Mouse (Mus musculus) lung, embryonic 14.5 days (tissue): ENCODE data around the gene C2cd3. TPM values are rescaled to one million over a fixed set of nuclear protein-coding genes. Genes with fewer than 3 reads are reported as not detected.
A peak's percentile ranks its signal among the peaks of the same experiment; 100 is the strongest.

Source experiments
- ATAC-seq: fragments of 200-750 bp; cut with Nextera tagmentation; 2 replicates; pipeline ENCODE4 v1.8.0; 2017; ENCODE audit warnings: mild to moderate bottlenecking, moderate TSS enrichment, moderate library complexity; ENCODE audit not compliant: insufficient read depth
- DNase-seq: peaks from one replicate; pipeline ENCODE4 v3.0.0-alpha.2; 2015
- H3K27ac ChIP-seq: fragments of 300-500 bp; sonication (generic); 2 replicates; pipeline ENCODE4 v1.5.1; 2014; ENCODE audit warnings: low read depth, mild to moderate bottlenecking, moderate library complexity
- H3K27me3 ChIP-seq: fragments of 300-500 bp; sonication (generic); 2 replicates; pipeline ENCODE4 v1.6.1; 2014; ENCODE audit warnings: low read length, control low read depth; ENCODE audit not compliant: insufficient read depth
- H3K36me3 ChIP-seq: fragments of 300-500 bp; sonication (generic); 2 replicates; pipeline ENCODE4 v1.6.1; 2014; ENCODE audit warnings: control low read depth; ENCODE audit not compliant: insufficient read depth
- H3K4me1 ChIP-seq: fragments of 300-500 bp; sonication (generic); 2 replicates; pipeline ENCODE4 v1.6.1; 2014; ENCODE audit warnings: antibody characterized with exemption, control low read depth; ENCODE audit not compliant: insufficient read depth
- H3K4me2 ChIP-seq: fragments of 300-500 bp; sonication (generic); 2 replicates; pipeline ENCODE4 v1.6.1; 2014; ENCODE audit warnings: mild to moderate bottlenecking
- H3K4me3 ChIP-seq: fragments of 300-500 bp; sonication (generic); 2 replicates; pipeline ENCODE4 v1.5.1; 2014; ENCODE audit warnings: low read depth, low read length
- H3K9ac ChIP-seq: fragments of 300-500 bp; sonication (generic); 2 replicates; pipeline ENCODE4 v1.6.1; 2014
- H3K9me3 ChIP-seq: fragments of 300-500 bp; sonication (generic); 2 replicates; pipeline ENCODE4 v1.6.1; 2016; ENCODE audit warnings: low read depth, low read length, control low read depth
- CTCF ChIP-seq: IDR thresholded peaks from 2 replicates; pipeline ENCODE4 v1.5.1; 2016; ENCODE audit warnings: antibody characterized with exemption, low read depth
- WGBS: fragments of 180-500 bp; shearing (Covaris S2); extraction: QIAGEN DNeasy Blood & Tissue Kit; methylation state at CpG from one replicate; pipeline ENCODE4 v1.1.7; 2014; 5-methylcytosine and 5-hydroxymethylcytosine counted together
- polyA plus RNA-seq: library from polyadenylated mRNA; unstranded; fragments of >200 nt; fragmentation: Nextera tagmentation; extraction: Ambion mirVana; gene quantifications from 2 replicates; pipeline ENCODE4 v1.2.1, GENCODE M21; 2014

C2cd3 gene
- polyA plus RNA-seq, 1 experiment from 2014 or later, result 29.6 TPM

GRCm38 (mm10) chr7:100354984-100355383 lies 17.0 kb upstream of the C2cd3 start:
- Histone ChIP-seq H3K27ac (no peak overlapping the region), H3K36me3 (peaks cover 12% of the 10 kb centered on the region; the same call in 1 of the 2 replicates), H3K27me3 (no peaks in the 10 kb centered on the region), H3K4me3 (no peak overlapping the region), H3K9me3 (no peaks in the 10 kb centered on the region), H3K9ac (no peak overlapping the region), H3K4me1 (no peaks in the 10 kb centered on the region), H3K4me2 (no peak overlapping the region)
- no peak for TF ChIP-seq CTCF
- DNase-seq, result no peak
- WGBS, result 80% methylated on average over 4 of the region's 4 CpGs
- ATAC-seq, result no peak

DNA sequence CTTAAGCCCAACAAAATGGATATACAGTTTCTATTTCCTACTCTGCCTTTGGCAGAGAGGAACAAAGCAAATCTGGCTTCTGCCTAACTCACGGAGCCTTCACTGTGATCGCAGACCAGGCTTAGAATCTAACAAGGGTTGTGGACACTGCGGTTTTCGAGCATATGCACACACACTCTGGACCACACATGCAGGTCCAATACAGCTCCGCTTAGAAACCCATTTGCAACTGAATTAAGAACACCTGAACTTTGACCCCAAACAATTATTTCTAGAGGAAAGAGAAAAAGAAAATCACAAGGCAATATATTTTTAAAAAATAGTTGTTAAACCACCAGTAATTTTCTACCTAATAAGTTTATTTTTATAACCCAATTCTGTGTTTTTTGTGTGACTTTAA lies 15.7 kb upstream of the C2cd3 start:
- H3K4me2 ChIP-seq, result no peak overlapping the region
- no peak overlapping the region for H3K9ac ChIP-seq
- no peaks in the 10 kb centered on the region for H3K9me3 ChIP-seq
- peaks cover 10% of the 10 kb centered on the region; the same call in 1 of the 2 replicates for H3K36me3 ChIP-seq
- no peaks in the 10 kb centered on the region for H3K4me1 ChIP-seq
- WGBS, result 71% methylated on average over 5 of the region's 5 CpGs
- no peaks in the 10 kb centered on the region for H3K27me3 ChIP-seq
- ATAC-seq, result no peak
- no peak for DNase-seq
- no peak overlapping the region for H3K4me3 ChIP-seq
- TF ChIP-seq CTCF, result no peak
- no peak overlapping the region for H3K27ac ChIP-seq

- no peak for DNase-seq
- 80% methylated on average over 1 of the region's 1 CpGs for WGBS
- ATAC-seq, result no peak
Measured at GRCm38 (mm10) chr7:100356768-100357167, 15.3 kb upstream of the C2cd3 start.

GRCm38 (mm10) chr7:100357856-100358255 lies 14.2 kb upstream of the C2cd3 start:
- Histone ChIP-seq H3K4me2 (no peak overlapping the region), H3K27me3 (no peaks in the 10 kb centered on the region), H3K36me3 (0 out of 2 replicates have a peak, but pooled peaks cover 7% of the 10 kb centered on the region), H3K9me3 (no peaks in the 10 kb centered on the region), H3K27ac (no peak overlapping the region), H3K4me1 (no peaks in the 10 kb centered on the region), H3K9ac (no peak overlapping the region), H3K4me3 (no peak overlapping the region)
- ATAC-seq, result no peak
- DNase-seq, result no peak
- TF ChIP-seq CTCF, result no peak

More at GRCm38 (mm10) chr7:100356768-100357167, 15.3 kb upstream of the C2cd3 start:
- H3K27ac ChIP-seq, result no peak overlapping the region
- H3K27me3 ChIP-seq, result no peaks in the 10 kb centered on the region
- no peaks in the 10 kb centered on the region for H3K9me3 ChIP-seq
- H3K36me3 ChIP-seq, result 0 out of 2 replicates have a peak, but pooled peaks cover 7% of the 10 kb centered on the region
- no peak overlapping the region for H3K4me3 ChIP-seq
- H3K4me2 ChIP-seq, result no peak overlapping the region
- no peak for TF ChIP-seq CTCF
- H3K4me1 ChIP-seq, result no peaks in the 10 kb centered on the region
- H3K9ac ChIP-seq, result no peak overlapping the region

GRCm38 (mm10) chr7:100363162-100363561 lies 8.9 kb upstream of the C2cd3 start:
- no peaks in the 10 kb centered on the region for H3K36me3 ChIP-seq
- no peaks in the 10 kb centered on the region for H3K4me1 ChIP-seq
- WGBS, result 86% methylated on average over 2 of the region's 2 CpGs
- H3K4me2 ChIP-seq, result no peak overlapping the region
- H3K27me3 ChIP-seq, result no peaks in the 10 kb centered on the region
- ATAC-seq, result no peak
- H3K9ac ChIP-seq, result no peak overlapping the region
- H3K4me3 ChIP-seq, result no peak overlapping the region
- DNase-seq, result no peak
- H3K27ac ChIP-seq, result no peak overlapping the region
- no peak for TF ChIP-seq CTCF
- H3K9me3 ChIP-seq, result no peaks in the 10 kb centered on the region

DNA sequence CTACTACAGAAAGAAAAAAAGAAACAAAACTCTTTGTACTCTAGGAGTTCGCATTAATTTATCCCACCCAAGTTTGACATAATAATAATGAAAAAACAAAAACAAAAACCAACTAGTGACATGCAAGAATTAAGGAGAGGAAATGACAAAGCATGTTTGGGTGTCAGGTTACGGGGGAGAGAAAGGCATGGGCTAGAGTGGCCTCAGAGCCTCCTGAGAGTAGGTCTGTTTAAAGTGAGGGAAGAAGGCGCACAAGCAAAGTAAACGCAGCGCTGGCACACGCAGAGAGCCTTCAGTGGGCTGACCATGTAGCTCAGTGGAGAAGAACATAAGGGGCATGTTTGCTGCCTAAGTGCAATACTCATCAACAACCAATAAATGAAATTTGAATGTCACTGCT lies 7.1 kb upstream of the C2cd3 start:
- Histone ChIP-seq H3K27ac (no peak overlapping the region), H3K4me3 (no peak overlapping the region), H3K4me2 (no peak overlapping the region), H3K9me3 (no peaks in the 10 kb centered on the region), H3K27me3 (no peaks in the 10 kb centered on the region), H3K4me1 (no peaks in the 10 kb centered on the region), H3K9ac (no peak overlapping the region), H3K36me3 (0 out of 2 replicates have a peak, but pooled peaks cover 5% of the 10 kb centered on the region)
- no peak for TF ChIP-seq CTCF
- 29% methylated on average over 6 of the region's 6 CpGs for WGBS
- ATAC-seq, result no peak
- peak; percentile 19 for DNase-seq

DNA sequence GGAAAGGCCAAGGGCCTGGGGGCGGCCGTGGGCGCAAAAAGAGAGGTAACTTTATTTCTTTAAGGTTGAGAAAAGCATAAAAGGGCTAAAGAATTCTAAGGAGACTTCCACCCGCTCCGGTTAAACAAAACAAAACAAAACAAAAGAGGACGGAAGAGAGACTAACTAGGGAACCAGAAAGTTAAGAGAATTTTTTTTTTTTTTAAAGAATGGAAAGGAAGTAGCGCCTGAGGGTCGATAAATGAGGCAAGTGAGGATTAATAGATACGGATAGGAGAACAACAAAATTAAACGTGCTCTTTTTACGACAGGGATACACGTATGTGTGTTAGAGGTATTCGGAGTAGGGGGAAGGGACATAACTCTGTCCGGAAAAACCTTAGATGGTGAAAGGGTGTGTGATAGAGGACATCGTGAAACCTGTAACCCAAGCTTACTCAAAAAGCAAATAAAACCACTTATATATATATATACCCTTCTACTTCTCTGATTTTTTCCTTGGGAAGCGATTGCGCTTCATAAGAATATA lies 483 bp downstream of the C2cd3 start:
- WGBS, result 6% methylated on average over 17 of the region's 17 CpGs
- peak overlapping the region; percentile 60 for H3K4me3 ChIP-seq
- DNase-seq (no peak), ATAC-seq (no peak)
- 0 out of 2 replicates have a peak, but pooled peaks cover 3% of the 10 kb centered on the region for H3K4me1 ChIP-seq
- no peaks in the 10 kb centered on the region for H3K9me3 ChIP-seq
- H3K27ac ChIP-seq, result peak overlapping the region; percentile 55; the same call in 1 of the 2 replicates
- no peak for TF ChIP-seq CTCF
- H3K4me2 ChIP-seq, result peak overlapping the region; percentile 64
- peak overlapping the region; percentile 62 for H3K9ac ChIP-seq
- peaks cover 25% of the 10 kb centered on the region for H3K36me3 ChIP-seq
- no peaks in the 10 kb centered on the region for H3K27me3 ChIP-seq
